Mouse (Mus musculus) lung, adult 18-20 months (tissue): ENCODE measurements around the gene Afp.

Source experiments
- DNase-seq, 2 experiments: peaks; one replicate each; pipeline ENCODE4 v3.0.0; 2022; ENCODE audit warnings: mixed read lengths in 2 of 2

The Afp gene

DNA sequence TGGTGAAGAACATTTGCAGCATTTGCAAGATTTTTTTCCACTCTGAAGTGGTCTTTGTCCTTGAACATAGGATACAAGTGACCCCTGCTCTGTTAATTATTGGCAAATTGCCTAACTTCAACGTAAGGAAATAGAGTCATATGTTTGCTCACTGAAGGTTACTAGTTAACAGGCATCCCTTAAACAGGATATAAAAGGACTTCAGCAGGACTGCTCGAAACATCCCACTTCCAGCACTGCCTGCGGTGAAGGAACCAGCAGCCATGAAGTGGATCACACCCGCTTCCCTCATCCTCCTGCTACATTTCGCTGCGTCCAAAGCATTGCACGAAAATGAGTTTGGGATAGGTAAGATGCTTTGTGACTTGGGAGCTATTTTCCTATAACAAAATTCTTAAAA is at the start of gene Afp:
Afp (plus strand) TSS at position 220 of the 400 bp plus-strand sequence.
- DNase-seq = no peak

DNA sequence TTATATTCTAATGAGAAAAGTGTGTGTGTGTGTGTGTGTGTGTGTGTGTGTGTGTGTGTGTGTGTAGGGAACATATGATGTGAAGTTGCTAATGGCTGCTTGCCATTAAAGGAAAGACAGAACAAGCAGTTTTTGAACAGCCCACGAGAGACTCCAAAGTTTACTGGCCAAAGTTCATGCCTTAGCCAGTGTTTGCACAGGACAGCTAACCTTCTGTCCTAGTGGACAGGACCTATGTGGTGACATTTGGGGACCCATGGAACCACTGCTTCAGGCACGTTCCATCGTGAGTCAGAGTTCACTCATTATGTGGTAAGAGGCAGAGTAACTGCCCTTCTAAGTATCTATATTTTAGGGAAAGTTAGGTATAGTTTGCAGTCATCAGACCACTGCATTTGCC is 43.0 kb upstream of the Afp start:
- DNase-seq = no peak

GRCm38 (mm10) chr5:90449961-90450360 is 40.6 kb upstream of the Afp start:
- no peak for DNase-seq

DNA sequence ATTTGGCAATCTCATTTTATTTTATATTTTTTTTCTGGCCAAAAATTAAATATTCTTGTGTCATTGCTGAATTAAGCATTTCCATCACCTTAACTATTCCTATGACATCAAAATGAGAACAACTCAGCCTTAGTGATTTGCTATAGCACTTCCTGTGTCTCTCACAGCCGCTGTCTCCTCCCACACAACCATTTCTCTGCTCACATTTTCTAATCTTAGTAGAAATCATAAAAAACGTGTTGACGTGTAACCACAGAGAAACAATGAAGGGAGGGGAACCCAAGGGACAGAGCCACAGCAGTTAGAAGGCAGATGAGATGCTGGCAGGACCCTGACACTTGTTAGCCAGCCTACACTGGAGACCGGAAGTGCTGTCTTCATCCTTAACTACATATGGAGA is 37.8 kb upstream of the Afp start:
- DNase-seq = no peak

- no peak for DNase-seq
Observed at GRCm38 (mm10) chr5:90457241-90457640, 33.3 kb upstream of the Afp start.

DNA sequence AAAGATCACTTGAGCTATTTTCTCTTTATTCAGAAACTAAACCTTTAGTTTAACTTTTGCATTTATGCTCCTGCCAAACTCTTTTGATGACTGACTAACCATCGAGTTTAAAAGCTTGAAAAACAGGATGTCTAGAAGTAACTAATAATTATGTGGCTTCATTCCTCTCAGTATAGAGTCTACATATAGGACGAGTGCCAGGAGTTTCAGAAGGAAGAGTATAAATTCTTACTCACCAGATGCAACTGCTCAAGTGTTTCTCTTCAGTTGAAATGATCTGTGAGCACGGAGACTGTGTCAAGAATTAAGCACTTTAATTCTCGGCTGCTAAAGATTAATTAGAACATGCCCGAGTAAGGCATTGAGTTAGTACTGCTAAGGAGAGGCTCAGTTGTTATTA is 31.8 kb upstream of the Afp start:
- no peak for DNase-seq

- DNase-seq = peak in 1 of 2 experiments; percentile 0
Observed at GRCm38 (mm10) chr5:90460619-90461018, 29.9 kb upstream of the Afp start, which contains the start of gene Alb. Gene Alb, plus strand, starts transcription at chr5:90460897.

- no peak for DNase-seq
Observed at GRCm38 (mm10) chr5:90466806-90467205, 23.7 kb upstream of the Afp start.

GRCm38 (mm10) chr5:90467245-90467644 is 23.3 kb upstream of the Afp start:
- peak; percentile 7 to 28 for DNase-seq

DNA sequence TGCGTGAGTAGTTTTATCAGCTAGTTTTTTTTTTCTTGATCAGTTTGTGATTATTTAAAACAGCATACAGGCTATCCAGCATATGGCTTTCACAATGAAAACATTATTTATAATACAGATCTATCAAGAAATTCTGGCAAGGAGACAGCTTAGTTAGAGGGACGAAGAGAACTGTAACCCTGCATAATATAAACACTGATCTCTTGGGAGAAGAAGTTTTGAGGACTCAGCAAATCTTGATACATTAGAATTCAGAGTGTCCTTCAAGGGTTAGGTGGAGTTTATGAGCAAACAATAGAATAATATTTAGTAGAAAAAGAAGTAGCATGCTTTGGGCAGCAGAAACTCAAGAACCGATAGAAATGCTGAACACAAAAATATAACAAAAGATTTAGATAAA is 19.7 kb upstream of the Afp start:
- no peak for DNase-seq

- no peak for DNase-seq
Observed at GRCm38 (mm10) chr5:90473902-90474301, 16.6 kb upstream of the Afp start.

DNA sequence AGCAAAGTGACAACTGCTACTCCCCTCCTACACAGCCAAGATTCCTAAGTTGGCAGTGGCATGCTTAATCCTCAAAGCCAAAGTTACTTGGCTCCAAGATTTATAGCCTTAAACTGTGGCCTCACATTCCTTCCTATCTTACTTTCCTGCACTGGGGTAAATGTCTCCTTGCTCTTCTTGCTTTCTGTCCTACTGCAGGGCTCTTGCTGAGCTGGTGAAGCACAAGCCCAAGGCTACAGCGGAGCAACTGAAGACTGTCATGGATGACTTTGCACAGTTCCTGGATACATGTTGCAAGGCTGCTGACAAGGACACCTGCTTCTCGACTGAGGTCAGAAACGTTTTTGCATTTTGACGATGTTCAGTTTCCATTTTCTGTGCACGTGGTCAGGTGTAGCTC is 16.2 kb upstream of the Afp start:
- no peak for DNase-seq

DNA sequence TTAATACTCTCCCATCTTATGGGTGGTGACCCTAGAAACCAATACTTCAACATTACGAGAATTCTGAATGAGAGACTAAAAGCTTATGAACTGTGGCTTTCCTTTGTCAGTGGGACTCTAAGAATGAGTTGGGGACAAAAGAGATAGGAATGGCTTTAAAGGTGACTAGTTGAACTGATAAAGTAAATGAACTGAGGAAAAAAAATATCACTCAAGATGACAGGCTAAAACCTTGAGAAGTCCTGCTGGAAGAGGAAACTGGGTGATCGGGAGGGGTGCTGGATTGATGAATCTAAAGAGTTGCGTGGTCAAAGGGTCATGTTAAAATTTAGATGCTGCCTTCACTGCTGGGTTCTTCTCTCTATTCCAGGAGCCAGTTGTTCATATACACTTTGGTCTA is 13.8 kb upstream of the Afp start:
- no peak for DNase-seq

DNA sequence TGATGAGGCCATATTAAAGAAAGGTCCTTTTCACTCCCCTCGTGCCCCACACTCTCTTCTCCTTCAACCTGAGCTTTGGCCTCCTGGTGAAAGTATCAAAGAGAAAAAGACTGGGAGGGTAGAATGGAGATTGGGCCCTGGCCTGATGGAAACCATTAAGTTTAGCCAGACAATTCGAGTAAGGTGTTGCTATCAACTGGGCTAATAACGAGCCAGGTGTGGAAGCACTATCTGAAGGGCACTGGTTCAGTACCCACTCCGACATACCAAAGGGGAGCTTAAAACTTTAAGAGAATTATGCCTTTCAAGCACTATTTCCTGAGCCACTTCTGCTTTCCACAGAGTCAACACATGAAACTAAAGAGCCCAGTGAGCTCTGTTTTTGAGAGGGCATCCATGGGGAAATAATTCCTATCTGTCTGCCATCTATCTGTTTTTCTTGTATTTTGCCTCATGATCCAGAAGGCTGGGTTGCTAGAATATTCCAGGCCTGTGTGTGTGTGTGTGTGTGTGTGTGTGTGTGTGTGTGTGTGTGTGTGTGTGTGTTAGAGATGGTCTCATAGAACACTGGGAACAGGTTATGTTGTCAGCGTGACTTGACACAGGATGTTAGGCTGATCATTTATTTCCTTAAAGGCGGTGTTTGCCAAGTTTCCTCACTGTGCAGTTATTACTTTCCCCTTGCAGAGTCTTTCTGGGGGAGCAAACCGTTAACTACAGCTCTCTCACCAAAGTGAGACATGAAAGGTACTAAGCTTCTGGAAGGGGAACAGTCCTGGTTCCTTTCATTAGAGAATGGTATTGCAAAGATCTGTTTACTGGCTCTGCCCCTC is 13.0 kb upstream of the Afp start:
- DNase-seq = no peak

GRCm38 (mm10) chr5:90478886-90479285 is 11.7 kb upstream of the Afp start:
- no peak for DNase-seq

GRCm38 (mm10) chr5:90485597-90485996 is 4.9 kb upstream of the Afp start:
- no peak for DNase-seq

GRCm38 (mm10) chr5:90488323-90488722 is 2.2 kb upstream of the Afp start:
- DNase-seq = no peak

GRCm38 (mm10) chr5:90492440-90492839 is 1.9 kb downstream of the Afp start:
- DNase-seq = no peak

DNA sequence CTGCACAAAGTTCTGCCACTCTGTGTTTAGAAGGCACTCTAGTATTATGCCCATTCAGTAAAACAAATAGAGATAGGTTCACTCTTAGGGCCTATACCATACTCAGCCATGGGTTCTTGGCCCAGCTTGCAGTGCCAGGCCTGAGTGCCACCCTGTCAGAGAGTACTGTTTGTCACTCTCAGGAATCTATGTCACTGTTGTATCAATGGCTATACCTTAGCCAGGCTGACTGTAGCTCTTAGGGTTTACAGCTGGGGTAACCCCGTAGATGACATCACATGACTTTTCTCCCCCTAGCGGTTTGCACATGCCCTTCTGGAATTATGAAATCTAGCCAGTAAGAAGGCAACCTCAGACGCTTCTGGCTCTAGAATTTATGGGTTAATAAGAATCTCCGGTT is 3.8 kb downstream of the Afp start:
- DNase-seq = no peak

- no peak for DNase-seq
Observed at GRCm38 (mm10) chr5:90499509-90499908, 9.0 kb downstream of the Afp start.

GRCm38 (mm10) chr5:90500714-90501113 is 10.2 kb downstream of the Afp start:
- DNase-seq = peak; percentile 54

DNA sequence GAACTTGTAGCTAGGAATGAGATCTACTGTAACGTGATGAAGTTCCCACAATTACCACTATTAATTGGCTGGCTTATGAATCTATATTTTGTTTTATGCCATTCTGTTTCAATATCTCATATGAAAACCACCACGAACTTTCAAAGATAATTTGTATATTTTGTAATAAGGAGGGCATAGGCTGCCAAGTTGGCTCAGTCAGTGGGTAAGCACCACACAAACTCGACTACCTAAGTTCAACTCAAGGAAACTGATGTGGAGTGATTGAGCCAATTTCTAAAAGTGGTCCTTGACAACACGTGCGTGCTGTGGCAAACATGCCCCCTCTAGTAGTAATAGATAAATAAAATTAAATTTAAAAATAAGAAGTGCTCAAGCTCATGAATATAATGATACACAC is 11.2 kb downstream of the Afp start:
- no peak for DNase-seq

DNA sequence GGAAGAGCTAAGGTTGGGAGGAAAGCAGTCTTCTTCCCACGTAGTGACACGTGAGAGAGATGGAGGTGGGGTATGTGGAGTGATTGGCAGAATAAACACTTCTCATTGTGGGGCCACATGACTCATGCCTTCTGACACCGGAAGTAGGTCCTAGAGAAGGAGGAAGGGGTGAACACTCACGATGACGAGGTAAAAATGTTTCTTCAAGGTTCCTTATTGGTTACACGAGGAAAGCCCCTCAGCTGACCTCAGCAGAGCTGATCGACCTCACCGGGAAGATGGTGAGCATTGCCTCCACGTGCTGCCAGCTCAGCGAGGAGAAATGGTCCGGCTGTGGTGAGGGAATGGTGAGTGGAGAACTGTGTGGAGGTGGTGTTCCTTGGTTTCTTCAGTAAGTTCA is 14.2 kb downstream of the Afp start:
- DNase-seq = peak in 1 of 2 experiments; percentile 5

- no peak for DNase-seq
Observed at GRCm38 (mm10) chr5:90506507-90506906, 16.0 kb downstream of the Afp start.

DNA sequence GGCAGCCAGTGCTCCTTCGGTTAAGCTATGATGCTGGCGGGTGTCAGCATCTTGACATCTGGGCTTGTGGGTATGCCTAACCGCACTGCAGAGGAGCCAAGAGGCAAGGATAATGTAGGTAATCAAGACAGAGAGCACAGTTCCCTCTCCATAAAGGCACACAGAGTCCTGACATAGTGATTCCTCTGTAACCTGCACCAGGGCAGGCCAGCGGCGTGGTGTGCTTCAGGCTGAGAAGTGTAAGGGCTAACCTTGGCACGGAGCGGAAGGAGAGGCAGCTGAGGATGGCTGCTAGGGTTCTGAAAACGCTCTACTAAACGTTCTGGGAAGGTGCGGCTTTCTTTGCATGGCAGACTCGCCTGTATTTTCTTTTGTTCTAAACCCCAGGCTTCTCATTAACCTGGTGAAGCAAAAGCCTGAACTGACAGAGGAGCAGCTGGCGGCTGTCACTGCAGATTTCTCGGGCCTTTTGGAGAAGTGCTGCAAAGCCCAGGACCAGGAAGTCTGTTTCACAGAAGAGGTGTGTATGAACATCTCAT is 16.9 kb downstream of the Afp start:
- DNase-seq = no peak
